In genomic region chrX:57053993-57054385, GRCm38 (mm10) we compare ENCODE assay signal across 9 mouse cellular contexts. TPM values are rescaled to one million over a fixed set of nuclear protein-coding genes. Genes with fewer than 3 reads are reported as not detected.
DNase-seq lines count a peak whose midpoint lies in the region; ATAC-seq lines count a peak whose summit lies in the region.
"Had no signal": no experiment of that assay in that cellular context is flagged by ENCODE, and none has a peak within 500 bp of the region (broad histone marks: within the 10 kb centered on the region; RNA-seq: fewer than 3 reads in every experiment).

No protein-coding gene starts in this region.

- H3K4me2 ChIP-seq in heart, embryonic 15.5 days = peak overlapping the region; percentile 66
- H3K4me2 ChIP-seq in hindbrain, embryonic 12.5 days (replicated peaks) = peak overlapping the region; percentile 57
- H3K4me2 ChIP-seq in midbrain, embryonic 12.5 days (replicated peaks) = peak overlapping the region; percentile 62

- H3K27me3 ChIP-seq in heart, embryonic 15.5 days = no peaks in the 10 kb centered on the region
- H3K27me3 ChIP-seq in hindbrain, embryonic 12.5 days = no peaks in the 10 kb centered on the region
- no peaks in the 10 kb centered on the region for H3K27me3 ChIP-seq in midbrain, embryonic 12.5 days

- no peaks in the 10 kb centered on the region for H3K4me1 ChIP-seq in heart, embryonic 15.5 days (replicated peaks)
- no peaks in the 10 kb centered on the region for H3K4me1 ChIP-seq in hindbrain, embryonic 12.5 days
- H3K4me1 ChIP-seq in midbrain, embryonic 12.5 days = 0 out of 2 replicates have a peak, but pooled peaks cover 5% of the 10 kb centered on the region

- H3K9me3 ChIP-seq in heart, embryonic 15.5 days (replicated peaks) = no peaks in the 10 kb centered on the region
- no peaks in the 10 kb centered on the region for H3K9me3 ChIP-seq in hindbrain, embryonic 12.5 days (replicated peaks)
- no peaks in the 10 kb centered on the region for H3K9me3 ChIP-seq in midbrain, embryonic 12.5 days

- 18% methylated on average over 11 of the region's 11 CpGs for WGBS in heart, embryonic 15.5 days
- 27% methylated on average over 11 of the region's 11 CpGs for WGBS in hindbrain, embryonic 12.5 days
- 24% methylated on average over 11 of the region's 11 CpGs for WGBS in midbrain, embryonic 12.5 days

- H3K36me3 ChIP-seq in heart, embryonic 15.5 days = peaks cover 14% of the 10 kb centered on the region; the same call in 1 of the 2 replicates
- H3K36me3 ChIP-seq in hindbrain, embryonic 12.5 days = no peaks in the 10 kb centered on the region
- H3K36me3 ChIP-seq in midbrain, embryonic 12.5 days = no peaks in the 10 kb centered on the region

- H3K9ac ChIP-seq in heart, embryonic 15.5 days = peak overlapping the region; percentile 73
- H3K9ac ChIP-seq in hindbrain, embryonic 12.5 days = peak overlapping the region; percentile 65
- peak overlapping the region; percentile 56; the same call in 1 of the 2 replicates for H3K9ac ChIP-seq in midbrain, embryonic 12.5 days (replicated peaks)

- peak overlapping the region; percentile 72 for H3K4me3 ChIP-seq in heart, embryonic 15.5 days
- peak overlapping the region; percentile 52 for H3K4me3 ChIP-seq in hindbrain, embryonic 12.5 days
- peak overlapping the region; percentile 56 for H3K4me3 ChIP-seq in midbrain, embryonic 12.5 days

- DNase-seq in heart, adult 9 months (ENCODE audit: low spot score in 2 of 2) = no peak
- DNase-seq in WW6 (ENCODE audit: low read depth, low spot score) = peak; percentile 1
- DNase-seq in retina, postnatal 1 day = no peak
- DNase-seq in left cerebral cortex, adult 11 months (ENCODE audit: low spot score) = no peak
- no peak for DNase-seq in adipocyte (ENCODE audit: low spot score)

- ATAC-seq in heart, embryonic 15.5 days (replicated peaks; ENCODE audit: insufficient number of reproducible peaks, insufficient read depth, low FRiP score, low read depth) = no peak
- ATAC-seq in hindbrain, embryonic 12.5 days (ENCODE audit: low FRiP score) = peak; percentile 37; the same call in 1 of the 2 replicates
- peak; percentile 41 for ATAC-seq in midbrain, embryonic 12.5 days (ENCODE audit: low FRiP score, low read depth)

- H3K27ac ChIP-seq in heart, embryonic 15.5 days = peak overlapping the region; percentile 98; the same call in 1 of the 2 replicates
- peak overlapping the region; percentile 94; the same call in 1 of the 2 replicates for H3K27ac ChIP-seq in hindbrain, embryonic 12.5 days
- peak overlapping the region; percentile 93 for H3K27ac ChIP-seq in midbrain, embryonic 12.5 days (replicated peaks)

RNA-seq across cellular contexts. Expression of gene Htatsf1, which starts 0.6 kb away (rescaled TPM):
- polyA plus RNA-seq in heart, embryonic 15.5 days (2015; fragmentation: Nextera tagmentation; extraction: Ambion mirVana) = 62.4 and 64.6 TPM in 2 replicates
- 93.0 and 102 TPM in 2 replicates for polyA plus RNA-seq in hindbrain, embryonic 12.5 days (2016; fragmentation: Nextera tagmentation; extraction: Ambion mirVana)
- polyA plus RNA-seq in midbrain, embryonic 12.5 days (2016; fragmentation: Nextera tagmentation; extraction: Ambion mirVana) = 92.2 and 101 TPM in 2 replicates

RNA-seq across cellular contexts. Expression of gene Brs3, which starts 11.1 kb away (rescaled TPM):
- not detected in 2 replicates for polyA plus RNA-seq in heart, embryonic 15.5 days (2015; fragmentation: Nextera tagmentation; extraction: Ambion mirVana)
- not detected in 2 replicates for polyA plus RNA-seq in hindbrain, embryonic 12.5 days (2016; fragmentation: Nextera tagmentation; extraction: Ambion mirVana)
- polyA plus RNA-seq in midbrain, embryonic 12.5 days (2016; fragmentation: Nextera tagmentation; extraction: Ambion mirVana) = not detected in 2 replicates
- polyA plus RNA-seq: Patski had no signal

RNA-seq across cellular contexts. Expression of gene Vgll1, which starts 33.9 kb away (rescaled TPM):
- not detected in 2 replicates for polyA plus RNA-seq in heart, embryonic 15.5 days (2015; fragmentation: Nextera tagmentation; extraction: Ambion mirVana)
- 0.13 and 0.14 TPM in 2 replicates for polyA plus RNA-seq in hindbrain, embryonic 12.5 days (2016; fragmentation: Nextera tagmentation; extraction: Ambion mirVana)
- 0.28 TPM in 1 of 2 replicates, not detected in the other for polyA plus RNA-seq in midbrain, embryonic 12.5 days (2016; fragmentation: Nextera tagmentation; extraction: Ambion mirVana)
- polyA plus RNA-seq: Patski had no signal
